Mouse (Mus musculus) forebrain, embryonic 14.5 days (tissue): Measurements from ENCODE around the gene Mfsd4b1. TPM values are rescaled to one million over a fixed set of nuclear protein-coding genes. Genes with fewer than 3 reads are reported as not detected.
A peak's percentile ranks its signal among the peaks of the same experiment; 100 is the strongest.
"Not testable (repeated sequence)": the region's sequence is repeated elsewhere in the genome, so short reads cannot be mapped to it uniquely, and the experiment has no call there.

Experiments
- ATAC-seq: fragments of 200-750 bp; cut with Nextera tagmentation; 2 replicates; pipeline ENCODE4 v1.8.0; 2017; ENCODE audit warnings: mild to moderate bottlenecking, moderate library complexity
- DNase-seq: peaks from one replicate; pipeline ENCODE4 v3.0.0-alpha.2; 2015; ENCODE audit warnings: low spot score
- H3K27ac ChIP-seq: fragments of 300-500 bp; sonication (generic); 2 replicates; pipeline ENCODE4 v1.5.1; 2014; ENCODE audit warnings: low read depth, mild to moderate bottlenecking, control low read depth, low read length, moderate library complexity
- H3K27me3 ChIP-seq: fragments of 300-500 bp; sonication (generic); replicated peaks from 2 replicates; pipeline ENCODE4 v1.6.1; 2014; ENCODE audit warnings: low read length, control low read depth, mixed read lengths; ENCODE audit not compliant: control insufficient read depth, insufficient read depth
- H3K36me3 ChIP-seq: fragments of 300-500 bp; sonication (generic); 2 replicates; pipeline ENCODE4 v1.6.1; 2014; ENCODE audit warnings: low read length, control low read depth; ENCODE audit not compliant: control insufficient read depth, insufficient read depth
- H3K4me1 ChIP-seq: fragments of 300-500 bp; sonication (generic); 2 replicates; pipeline ENCODE4 v1.6.1; 2014; ENCODE audit warnings: antibody characterized with exemption, low read length, control low read depth; ENCODE audit not compliant: control insufficient read depth, insufficient read depth
- H3K4me2 ChIP-seq: fragments of 300-500 bp; sonication (generic); 2 replicates; pipeline ENCODE4 v1.6.1; 2014; ENCODE audit warnings: mild to moderate bottlenecking, control low read depth, low read length
- H3K4me3 ChIP-seq: fragments of 300-500 bp; sonication (generic); 2 replicates; pipeline ENCODE4 v1.5.1; 2014; ENCODE audit warnings: low read depth, low read length, control low read depth
- H3K9ac ChIP-seq: fragments of 300-500 bp; sonication (generic); 2 replicates; pipeline ENCODE4 v1.6.1; 2014; ENCODE audit warnings: mild to moderate bottlenecking, low read length, control low read depth, moderate library complexity
- H3K9me3 ChIP-seq: fragments of 300-500 bp; sonication (generic); replicated peaks from 2 replicates; pipeline ENCODE4 v1.6.1; 2016; ENCODE audit warnings: low read length, control low read depth, mixed read lengths; ENCODE audit not compliant: control insufficient read depth
- whole genome bisulfite sequencing: fragments of 180-500 bp; shearing (Covaris S2); extraction: QIAGEN DNeasy Blood & Tissue Kit; methylation state at CpG from one replicate; pipeline ENCODE4 v1.1.7; 2014; 5-methylcytosine and 5-hydroxymethylcytosine counted together
- polyA plus RNA-seq: library from polyadenylated mRNA; unstranded; fragments of >200 nt; fragmentation: Nextera tagmentation; extraction: Ambion mirVana; gene quantifications from 2 replicates; pipeline ENCODE4 v1.2.1, GENCODE M21; 2014

Gene Mfsd4b1
- polyA plus RNA-seq, 1 experiment from 2014 or later, result 0.41 TPM

DNA sequence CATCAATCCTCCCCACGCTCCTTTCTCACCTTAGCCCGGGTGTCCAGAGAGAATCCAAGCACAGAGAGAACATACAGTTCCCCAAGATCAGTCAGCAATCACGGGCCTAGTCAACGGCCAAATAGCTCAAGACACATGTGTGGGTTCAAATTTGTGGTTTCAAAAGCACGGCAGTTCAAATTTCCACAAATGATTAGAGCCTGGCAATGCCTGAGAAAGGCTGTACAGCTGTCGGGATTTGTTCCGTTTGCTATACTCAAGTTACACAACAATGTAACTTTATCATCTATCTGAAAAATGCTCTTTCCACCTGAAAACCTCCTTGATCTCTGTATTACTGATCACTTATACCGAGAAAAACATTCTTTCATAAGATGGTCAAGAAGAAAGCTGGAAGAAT is 492 bp upstream of the Mfsd4b1 start:
- DNase-seq (no peak), ATAC-seq (no peak)
- Histone ChIP-seq H3K4me1 (peaks cover 2% of the 10 kb centered on the region; the same call in 1 of the 2 replicates), H3K9ac (0 out of 2 replicates have a peak overlapping the region, but pooled peaks have one; percentile 70), H3K27ac (no peak overlapping the region), H3K36me3 (no peaks in the 10 kb centered on the region), H3K27me3 (no peaks in the 10 kb centered on the region), H3K4me3 (peak overlapping the region; percentile 53), H3K9me3 (peaks cover 4% of the 10 kb centered on the region; the same call in 1 of the 2 replicates), H3K4me2 (peak overlapping the region; percentile 87)
- 70% methylated on average over 8 of the region's 8 CpGs for WGBS

DNA sequence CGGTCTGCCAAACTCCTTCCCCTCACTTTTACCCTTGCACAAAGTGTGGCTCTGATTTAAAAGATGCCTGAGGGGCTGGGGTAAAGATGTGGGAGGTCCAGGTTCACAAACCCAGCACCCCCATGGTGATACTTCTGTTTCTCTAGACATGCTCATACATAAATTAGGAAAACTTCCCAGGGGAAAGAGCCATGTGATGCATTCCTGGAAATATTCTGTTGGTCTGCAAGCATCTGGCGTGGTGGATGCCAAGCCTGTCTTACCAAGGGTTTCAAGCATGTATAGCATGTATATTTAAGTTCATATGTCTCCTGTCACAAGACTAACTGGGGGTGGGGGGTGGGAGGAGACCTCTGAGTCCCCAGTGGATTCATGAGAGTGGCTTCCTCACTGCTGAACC is 4.7 kb downstream of the Mfsd4b1 start:
- ATAC-seq, result no peak
- Histone ChIP-seq H3K27ac (no peak overlapping the region), H3K4me2 (no peak overlapping the region), H3K4me1 (peaks cover 2% of the 10 kb centered on the region; the same call in 1 of the 2 replicates), H3K36me3 (no peaks in the 10 kb centered on the region), H3K9ac (no peak overlapping the region), H3K9me3 (no peaks in the 10 kb centered on the region), H3K27me3 (no peaks in the 10 kb centered on the region), H3K4me3 (no peak overlapping the region)
- 68% methylated on average over 2 of the region's 2 CpGs for WGBS
- DNase-seq, result no peak

DNA sequence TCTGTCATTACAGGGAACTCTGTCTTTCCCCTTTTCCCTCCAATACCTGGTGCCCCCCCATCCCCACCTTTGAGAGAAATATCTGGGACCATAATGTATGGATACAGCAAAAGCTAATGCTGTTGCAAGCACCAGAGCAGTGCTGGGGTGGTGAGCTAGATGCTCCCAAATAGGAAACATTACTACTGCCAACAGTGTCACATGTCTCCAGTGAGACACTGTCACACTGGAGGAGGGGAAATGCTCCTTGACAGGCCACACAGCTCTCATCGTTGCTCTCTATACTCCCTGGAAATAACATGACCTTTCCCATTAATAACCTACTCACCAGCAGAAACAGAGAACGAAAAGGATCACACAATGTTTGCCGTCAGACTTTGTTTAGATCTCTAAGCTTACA is 5.6 kb downstream of the Mfsd4b1 start:
- Histone ChIP-seq H3K27ac (no peak overlapping the region), H3K9ac (no peak overlapping the region), H3K27me3 (no peaks in the 10 kb centered on the region), H3K36me3 (no peaks in the 10 kb centered on the region), H3K9me3 (no peaks in the 10 kb centered on the region), H3K4me1 (peaks cover 2% of the 10 kb centered on the region; the same call in 1 of the 2 replicates), H3K4me3 (no peak overlapping the region), H3K4me2 (no peak overlapping the region)
- ATAC-seq (no peak), DNase-seq (no peak)
- 60% methylated on average over 3 of the region's 3 CpGs for WGBS

DNA sequence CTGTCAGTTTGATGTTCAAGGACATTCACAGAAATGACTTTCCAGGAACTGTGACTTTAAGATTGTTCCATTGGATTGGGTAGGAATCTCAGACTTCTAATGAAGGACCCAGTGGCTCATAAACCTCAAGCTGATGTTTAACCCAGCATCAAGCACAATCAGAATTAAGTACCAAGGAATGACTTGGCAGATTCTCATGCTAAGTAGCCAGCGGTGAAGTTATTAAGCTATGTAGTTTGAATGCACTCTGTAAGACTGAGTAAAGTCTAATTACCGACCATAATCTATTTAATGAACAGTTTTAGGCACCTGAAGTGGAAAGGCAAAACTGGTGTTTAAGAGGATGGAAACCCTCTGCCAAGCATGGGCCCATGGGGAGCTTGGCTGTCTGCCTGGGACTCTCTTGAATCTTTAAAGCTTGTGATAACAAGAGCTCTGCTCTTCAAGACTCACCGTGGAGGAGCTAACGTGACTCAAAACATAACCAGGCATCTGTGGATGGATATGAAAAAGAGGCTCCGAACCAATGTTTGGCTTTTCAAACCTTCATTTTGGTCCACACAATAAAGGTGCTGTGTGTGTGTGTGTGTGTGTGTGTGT is 6.7 kb downstream of the Mfsd4b1 start:
- H3K4me2 ChIP-seq, result no peak overlapping the region
- DNase-seq, result no peak
- 65% methylated on average over 5 of the region's 5 CpGs for WGBS
- H3K4me1 ChIP-seq, result no peaks in the 10 kb centered on the region
- H3K27me3 ChIP-seq, result no peaks in the 10 kb centered on the region
- H3K27ac ChIP-seq, result no peak overlapping the region
- no peak overlapping the region for H3K9ac ChIP-seq
- no peaks in the 10 kb centered on the region for H3K9me3 ChIP-seq
- H3K4me3 ChIP-seq, result no peak overlapping the region
- H3K36me3 ChIP-seq, result no peaks in the 10 kb centered on the region
- no peak for ATAC-seq

DNA sequence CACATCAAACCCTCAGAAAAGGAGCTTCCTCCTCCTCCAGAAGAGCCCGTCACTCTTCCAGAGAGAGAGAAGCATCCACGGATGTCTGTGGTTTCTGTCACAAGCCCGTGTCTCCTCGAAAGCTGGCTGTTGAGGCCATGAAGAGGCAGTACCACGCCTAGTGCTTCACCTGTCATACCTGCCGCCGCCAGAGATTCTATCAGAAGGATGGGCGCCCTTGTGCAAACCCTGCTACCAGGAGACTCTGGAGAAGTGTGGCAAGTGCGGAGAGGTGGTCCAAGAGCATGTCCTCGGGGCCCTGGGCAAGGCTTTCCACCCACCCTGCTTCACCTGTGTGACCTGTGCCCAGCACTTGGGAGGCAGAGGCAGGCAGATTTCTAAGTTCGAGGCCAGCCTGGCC is 15.5 kb downstream of the Mfsd4b1 start:
- ATAC-seq, result no peak
- Histone ChIP-seq H3K27ac (no peak overlapping the region), H3K4me1 (no peaks in the 10 kb centered on the region), H3K36me3 (no peaks in the 10 kb centered on the region), H3K4me2 (no peak overlapping the region), H3K9ac (no peak overlapping the region), H3K27me3 (no peaks in the 10 kb centered on the region), H3K4me3 (no peak overlapping the region), H3K9me3 (no peaks in the 10 kb centered on the region)
- 82% methylated on average over 11 of the region's 11 CpGs for WGBS
- no peak for DNase-seq

DNA sequence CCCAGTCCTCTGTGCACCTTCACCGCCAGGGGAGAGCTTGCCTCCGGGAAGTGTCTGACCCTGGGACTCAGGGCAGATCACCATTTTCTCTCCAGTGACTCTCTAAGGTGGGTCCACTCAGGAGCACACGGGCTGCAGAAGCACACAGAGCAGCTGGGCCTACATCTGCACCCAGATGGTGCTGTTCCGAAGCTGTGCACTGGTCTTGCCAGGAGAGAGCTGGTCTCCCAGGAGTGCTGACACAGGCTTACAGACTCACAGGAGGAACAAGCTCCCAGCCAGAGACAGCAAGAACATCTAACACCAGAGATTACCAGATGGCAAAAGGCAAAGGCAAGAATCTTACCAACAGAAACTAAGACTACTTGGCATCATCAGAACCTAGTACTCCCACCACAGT is 16.2 kb downstream of the Mfsd4b1 start:
- WGBS, result 85% methylated on average over 4 of the region's 4 CpGs
- not testable (repeated sequence) for H3K27me3 ChIP-seq, H3K4me1 ChIP-seq, H3K9me3 ChIP-seq, H3K9ac ChIP-seq, H3K36me3 ChIP-seq, ATAC-seq, H3K4me2 ChIP-seq, H3K4me3 ChIP-seq, H3K27ac ChIP-seq, DNase-seq

DNA sequence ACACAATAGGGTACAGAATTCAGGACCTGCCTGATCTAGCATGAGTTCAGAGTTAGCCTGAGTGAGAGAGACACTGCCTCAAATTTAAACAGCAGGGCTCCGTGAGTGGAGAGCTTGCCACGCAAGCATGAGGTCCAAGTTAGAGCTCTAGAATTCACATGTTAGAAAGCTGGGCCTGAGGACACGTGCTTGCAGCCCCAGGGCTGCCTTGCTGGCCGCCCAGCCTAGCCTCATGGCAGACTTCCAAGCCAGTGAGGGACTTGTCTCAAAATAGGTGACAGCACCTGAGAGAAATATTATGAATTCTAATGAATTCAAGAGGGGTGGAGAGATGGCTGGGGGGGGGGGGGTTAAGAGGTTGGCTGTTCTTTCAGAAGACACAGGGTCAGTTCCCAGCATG is 17.1 kb downstream of the Mfsd4b1 start:
- WGBS, result 85% methylated on average over 4 of the region's 4 CpGs
- ATAC-seq, result no peak

DNA sequence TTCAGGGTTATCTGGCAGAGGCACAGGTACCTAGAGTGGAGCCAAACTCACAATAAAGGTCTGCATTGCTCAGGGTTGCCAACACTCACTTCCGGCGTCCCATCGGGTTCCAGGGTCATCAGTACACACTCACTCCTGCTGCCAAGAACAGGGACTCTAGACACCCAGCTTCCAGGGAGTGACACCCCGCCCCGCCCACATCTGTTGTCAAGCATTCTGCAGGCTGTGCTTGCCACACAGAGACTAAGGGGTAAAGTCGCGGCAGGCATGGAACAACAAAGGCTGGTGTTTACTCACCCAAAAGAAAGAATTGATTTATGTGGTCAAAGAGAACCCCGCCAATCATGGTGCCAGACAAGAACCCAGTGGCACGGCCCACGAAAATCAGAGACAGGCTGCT is 18.1 kb downstream of the Mfsd4b1 start:
- H3K27ac ChIP-seq, result no peak overlapping the region
- WGBS, result 34% methylated on average over 10 of the region's 10 CpGs
- peak; percentile 46; the same call in 1 of the 2 replicates for ATAC-seq
- no peak overlapping the region for H3K4me2 ChIP-seq
- H3K4me1 ChIP-seq, result no peaks in the 10 kb centered on the region
- H3K27me3 ChIP-seq, result no peaks in the 10 kb centered on the region
- H3K9me3 ChIP-seq, result no peaks in the 10 kb centered on the region
- no peak overlapping the region for H3K4me3 ChIP-seq
- peak; percentile 16 for DNase-seq
- H3K36me3 ChIP-seq, result no peaks in the 10 kb centered on the region
- H3K9ac ChIP-seq, result no peak overlapping the region

More for the DNA sequence above, 17.1 kb downstream of the Mfsd4b1 start:
- no peaks in the 10 kb centered on the region for H3K4me1 ChIP-seq
- no peak overlapping the region for H3K27ac ChIP-seq
- H3K27me3 ChIP-seq, result no peaks in the 10 kb centered on the region
- H3K36me3 ChIP-seq, result no peaks in the 10 kb centered on the region
- H3K4me2 ChIP-seq, result no peak overlapping the region
- DNase-seq, result no peak
- no peak overlapping the region for H3K9ac ChIP-seq
- no peaks in the 10 kb centered on the region for H3K9me3 ChIP-seq
- no peak overlapping the region for H3K4me3 ChIP-seq

DNA sequence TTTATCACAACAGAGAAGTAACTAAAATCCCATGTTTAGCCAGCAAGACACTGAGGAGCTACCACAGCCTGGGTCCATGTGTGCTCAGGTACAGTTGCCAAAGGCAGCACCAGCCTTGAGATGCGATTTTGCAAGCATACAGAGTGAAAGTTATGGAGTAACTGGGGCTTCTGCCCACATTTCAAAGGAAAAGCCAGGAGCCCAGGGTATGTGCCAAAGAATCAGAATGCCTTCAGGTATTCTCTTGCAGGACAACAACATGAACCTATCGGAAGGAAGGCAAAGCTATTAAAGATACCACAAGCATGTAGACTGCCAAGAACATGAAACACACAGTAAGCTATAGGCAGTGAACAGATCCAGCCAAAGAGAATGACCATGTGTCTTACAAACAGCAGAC is 24.3 kb downstream of the Mfsd4b1 start:
- DNase-seq (no peak), ATAC-seq (no peak)
- H3K27ac ChIP-seq, result no peak overlapping the region
- H3K4me3 ChIP-seq, result no peak overlapping the region
- no peaks in the 10 kb centered on the region for H3K36me3 ChIP-seq
- H3K9me3 ChIP-seq, result no peaks in the 10 kb centered on the region
- no peaks in the 10 kb centered on the region for H3K4me1 ChIP-seq
- no peak overlapping the region for H3K9ac ChIP-seq
- no peak overlapping the region for H3K4me2 ChIP-seq
- H3K27me3 ChIP-seq, result no peaks in the 10 kb centered on the region
- WGBS, result 99% methylated on average over 2 of the region's 2 CpGs
